Mouse (Mus musculus): ENCODE results near the gene Lacc1.

The Lacc1 gene

GRCm38 (mm10) chr14:76979569-76979968 lies 57.1 kb downstream of the Lacc1 start:
- DNase-seq (ENCODE audit: low spot score in 2 of 2): no peak
